ENCODE assay signal across 8 mouse cellular contexts in genomic region chr5:17766006-17766677, GRCm38 (mm10).
DNase-seq lines count a peak whose midpoint lies in the region; ATAC-seq and TF ChIP-seq lines count a peak whose summit lies in the region.

No protein-coding gene starts in this region.

- no peaks in the 10 kb centered on the region for H3K9me3 ChIP-seq in kidney, postnatal 0 days (replicated peaks; ENCODE audit: low read length)
- no peaks in the 10 kb centered on the region for H3K9me3 ChIP-seq in midbrain, embryonic 12.5 days
- H3K9me3 ChIP-seq in kidney, embryonic 14.5 days (ENCODE audit: control insufficient read depth, low read length), result no peaks in the 10 kb centered on the region

- no peak overlapping the region for H3K4me3 ChIP-seq in kidney, postnatal 0 days (replicated peaks; ENCODE audit: low read depth, low read length)
- no peak overlapping the region for H3K4me3 ChIP-seq in midbrain, embryonic 12.5 days
- no peak overlapping the region for H3K4me3 ChIP-seq in kidney, embryonic 14.5 days (ENCODE audit: low read length)

- H3K4me1 ChIP-seq in kidney, postnatal 0 days (replicated peaks; ENCODE audit: insufficient read depth, low read length), result no peaks in the 10 kb centered on the region
- H3K4me1 ChIP-seq in midbrain, embryonic 12.5 days, result no peaks in the 10 kb centered on the region
- H3K4me1 ChIP-seq in kidney, embryonic 14.5 days (ENCODE audit: control insufficient read depth, insufficient read depth, low read length), result no peaks in the 10 kb centered on the region

- no peaks in the 10 kb centered on the region for H3K36me3 ChIP-seq in kidney, postnatal 0 days (ENCODE audit: insufficient read depth, low read length)
- no peaks in the 10 kb centered on the region for H3K36me3 ChIP-seq in midbrain, embryonic 12.5 days
- no peaks in the 10 kb centered on the region for H3K36me3 ChIP-seq in kidney, embryonic 14.5 days (ENCODE audit: control insufficient read depth, insufficient read depth, low read length)

- DNase-seq in kidney, postnatal 0 days (ENCODE audit: low spot score), result peak; percentile 92
- no peak for DNase-seq in kidney, postnatal 4 days
- peak; percentile 32 for DNase-seq in MEL-GATA-1-ER (ENCODE audit: extremely low read depth, low read depth)
- DNase-seq in fat pad, adult 2 months (ENCODE audit: extremely low read depth, low read depth, low spot score), result peak; percentile 5
- no peak for DNase-seq in thymus, postnatal 25 days
- DNase-seq in spleen, postnatal 36 days (ENCODE audit: low spot score in 2 of 2), result no peak

- H3K27ac ChIP-seq in kidney, postnatal 0 days, result no peak overlapping the region
- no peak overlapping the region for H3K27ac ChIP-seq in midbrain, embryonic 12.5 days (replicated peaks)
- no peak overlapping the region for H3K27ac ChIP-seq in kidney, embryonic 14.5 days (ENCODE audit: low read depth, low read length)

- no peak overlapping the region for H3K9ac ChIP-seq in kidney, postnatal 0 days (ENCODE audit: low read depth, low read length)
- no peak overlapping the region for H3K9ac ChIP-seq in midbrain, embryonic 12.5 days (replicated peaks)
- no peak overlapping the region for H3K9ac ChIP-seq in kidney, embryonic 14.5 days (ENCODE audit: low read depth, low read length)

- peak; percentile 77 for TF ChIP-seq CTCF in kidney, postnatal 0 days (IDR thresholded peaks at IDR 0.05; ENCODE audit: low read depth)

- no peaks in the 10 kb centered on the region for H3K27me3 ChIP-seq in kidney, postnatal 0 days (ENCODE audit: insufficient read depth, low read length)
- no peaks in the 10 kb centered on the region for H3K27me3 ChIP-seq in midbrain, embryonic 12.5 days
- no peaks in the 10 kb centered on the region for H3K27me3 ChIP-seq in kidney, embryonic 14.5 days (ENCODE audit: control insufficient read depth, insufficient read depth, low read length)

- 60% methylated on average over 4 of the region's 4 CpGs for WGBS in kidney, postnatal 0 days
- WGBS in midbrain, embryonic 12.5 days, result 65% methylated on average over 4 of the region's 4 CpGs
- 65% methylated on average over 4 of the region's 4 CpGs for whole genome bisulfite sequencing in kidney, embryonic 14.5 days

- no peak for ATAC-seq in kidney, postnatal 0 days (replicated peaks; ENCODE audit: low FRiP score, low read depth)
- peak; percentile 78 for ATAC-seq in midbrain, embryonic 12.5 days (ENCODE audit: low FRiP score, low read depth)
- no peak for ATAC-seq in kidney, embryonic 14.5 days (ENCODE audit: low FRiP score, low TSS enrichment)

- no peak overlapping the region for H3K4me2 ChIP-seq in kidney, postnatal 0 days (ENCODE audit: low read length)
- no peak overlapping the region for H3K4me2 ChIP-seq in midbrain, embryonic 12.5 days (replicated peaks)
- no peak overlapping the region for H3K4me2 ChIP-seq in kidney, embryonic 14.5 days (replicated peaks; ENCODE audit: low read depth, low read length)

Comparison
In these comparisons a context has a peak if more than half of its experiments do, and no peak if none do; other contexts are left out.
1. DNase-seq: peak in kidney, postnatal 0 days (single experiment), MEL-GATA-1-ER (single experiment) and fat pad, adult 2 months (single experiment); none in kidney, postnatal 4 days (0 of 2), thymus, postnatal 25 days (single experiment) and spleen, postnatal 36 days (0 of 2).